Comparison of ENCODE assay signal across 8 mouse cellular contexts in genomic region chr8:88631081-88631480, GRCm38 (mm10). TPM values are rescaled to one million over a fixed set of nuclear protein-coding genes. Genes with fewer than 3 reads are reported as not detected.
A peak's percentile ranks its signal among the peaks of the same experiment; 100 is the strongest.
DNase-seq lines count a peak whose midpoint lies in the region; ATAC-seq lines count a peak whose summit lies in the region.

No protein-coding gene starts in this region.

- peaks cover 11% of the 10 kb centered on the region for H3K4me1 ChIP-seq in hindbrain, embryonic 16.5 days (ENCODE audit: control insufficient read depth, insufficient read depth, low read depth, low read length)
- H3K4me1 ChIP-seq in heart, embryonic 10.5 days, result peaks cover 22% of the 10 kb centered on the region

- peak; percentile 24 to 71 for DNase-seq in frontal cortex, adult 2 months (ENCODE audit: extremely low spot score in 1 of 2, low spot score in 1 of 2)
- DNase-seq in frontal cortex, postnatal 14 days (ENCODE audit: low spot score in 2 of 2), result no peak
- peak; percentile 56 for DNase-seq in 416B (ENCODE audit: low read depth)
- DNase-seq in adipocyte (ENCODE audit: low spot score), result peak; percentile 61
- peak; percentile 38 to 58 for DNase-seq in left cerebral cortex, postnatal 10 days (ENCODE audit: extremely low spot score in 1 of 2, low spot score in 2 of 2)
- DNase-seq in splenic B cell, adult 2 months (ENCODE audit: low read depth, low spot score), result peak; percentile 71
- DNase-seq in heart, embryonic 10.5 days (ENCODE audit: low spot score), result no peak

- intact Hi-C loops in left cerebral cortex, postnatal 10 days (cut with DNase I), result no loop called here

- H3K27ac ChIP-seq in hindbrain, embryonic 16.5 days (ENCODE audit: low read depth, low read length), result no peak overlapping the region
- no peak overlapping the region for H3K27ac ChIP-seq in heart, embryonic 10.5 days

- peaks cover 17% of the 10 kb centered on the region for H3K36me3 ChIP-seq in splenic B cell, adult 2 months (ENCODE audit: control insufficient read depth, insufficient read depth, low read length, poor library complexity, severe bottlenecking)
- H3K36me3 ChIP-seq in hindbrain, embryonic 16.5 days (ENCODE audit: control insufficient read depth, insufficient read depth, low read length), result no peaks in the 10 kb centered on the region
- no peaks in the 10 kb centered on the region for H3K36me3 ChIP-seq in heart, embryonic 10.5 days

- H3K27me3 ChIP-seq in splenic B cell, adult 2 months (ENCODE audit: control insufficient read depth, insufficient read depth, low read length, poor library complexity, severe bottlenecking), result no peaks in the 10 kb centered on the region
- peaks cover 5% of the 10 kb centered on the region for H3K27me3 ChIP-seq in hindbrain, embryonic 16.5 days (replicated peaks; ENCODE audit: control insufficient read depth, insufficient read depth, low read length)
- H3K27me3 ChIP-seq in heart, embryonic 10.5 days (ENCODE audit: insufficient read depth, poor library complexity, severe bottlenecking), result peaks cover 45% of the 10 kb centered on the region

- no peak overlapping the region for H3K9ac ChIP-seq in hindbrain, embryonic 16.5 days (ENCODE audit: low read depth, low read length)

- H3K4me3 ChIP-seq in hindbrain, embryonic 16.5 days (ENCODE audit: low read length), result no peak overlapping the region
- H3K4me3 ChIP-seq in heart, embryonic 10.5 days, result no peak overlapping the region

- ATAC-seq in hindbrain, embryonic 16.5 days, result no peak

- H3K4me2 ChIP-seq in hindbrain, embryonic 16.5 days (ENCODE audit: low read length), result no peak overlapping the region

- H3K9me3 ChIP-seq in hindbrain, embryonic 16.5 days (ENCODE audit: control insufficient read depth, low read length), result no peaks in the 10 kb centered on the region
- no peaks in the 10 kb centered on the region for H3K9me3 ChIP-seq in heart, embryonic 10.5 days

RNA-seq across cellular contexts. Expression of gene Snx20, which starts 4.8 kb away (rescaled TPM):
- 1.2 and 1.3 TPM in 2 replicates for polyA plus RNA-seq in frontal cortex, adult 2 months (2012; rRNA removed)
- 1 to 10 TPM; 1.4 to 1.6 TPM for total RNA-seq in left cerebral cortex, postnatal 10 days (2021)
- 1.1 TPM in 2 replicates for polyA plus RNA-seq in hindbrain, embryonic 16.5 days (2015; fragmentation: Nextera tagmentation; extraction: Ambion mirVana)
- polyA plus RNA-seq in heart, embryonic 10.5 days (2016; fragmentation: Nextera tagmentation; extraction: Ambion mirVana), result 0.59 and 1.3 TPM in 2 replicates

RNA-seq across cellular contexts. Expression of gene Nod2, which starts 16.0 kb away (rescaled TPM):
- polyA plus RNA-seq in frontal cortex, adult 2 months (2012; rRNA removed), result 0.17 and 0.18 TPM in 2 replicates
- total RNA-seq in left cerebral cortex, postnatal 10 days (2021), result under 1 TPM; 0.61 to 0.97 TPM
- polyA plus RNA-seq in hindbrain, embryonic 16.5 days (2015; fragmentation: Nextera tagmentation; extraction: Ambion mirVana), result 0.17 and 0.20 TPM in 2 replicates
- polyA plus RNA-seq in heart, embryonic 10.5 days (2016; fragmentation: Nextera tagmentation; extraction: Ambion mirVana), result 0.08 and 0.11 TPM in 2 replicates

Comparison
In these comparisons a context has a peak if more than half of its experiments do, and no peak if none do; other contexts are left out.
1. DNase-seq: peak in frontal cortex, adult 2 months (2 of 2), 416B (single experiment), adipocyte (single experiment), left cerebral cortex, postnatal 10 days (2 of 2) and splenic B cell, adult 2 months (single experiment); none in frontal cortex, postnatal 14 days (0 of 2) and heart, embryonic 10.5 days (single experiment).